Mouse (Mus musculus) left cerebral cortex, adult 9 months (tissue): ENCODE measurements around the gene Card19.
A peak's percentile ranks its signal among the peaks of the same experiment; 100 is the strongest.

Experiments used
- DNase-seq, 2 experiments: peaks; one replicate each; pipeline ENCODE4 v3.0.0; 2022; ENCODE audit warnings: low spot score in 2 of 2

Card19 gene

DNA sequence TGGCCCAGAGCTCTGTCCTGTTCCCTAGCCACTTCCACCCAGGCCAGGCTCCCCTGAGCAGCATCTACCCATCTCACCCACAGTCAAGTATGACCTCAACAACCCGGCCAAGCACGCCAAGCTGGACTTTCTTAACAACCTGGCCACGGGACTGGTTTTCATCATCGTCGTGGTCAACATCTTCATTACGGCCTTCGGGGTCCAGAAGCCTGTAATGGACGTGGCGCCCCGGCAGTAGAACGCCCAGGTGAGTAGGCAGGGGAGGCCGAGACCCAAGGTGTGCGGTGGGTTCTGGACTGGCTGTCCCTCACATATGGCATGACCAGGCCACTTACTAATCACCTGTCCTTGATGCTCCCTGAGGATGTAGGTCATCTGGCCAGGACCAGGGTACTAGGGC is 21.0 kb downstream of the Card19 start:
- DNase-seq = no peak

DNA sequence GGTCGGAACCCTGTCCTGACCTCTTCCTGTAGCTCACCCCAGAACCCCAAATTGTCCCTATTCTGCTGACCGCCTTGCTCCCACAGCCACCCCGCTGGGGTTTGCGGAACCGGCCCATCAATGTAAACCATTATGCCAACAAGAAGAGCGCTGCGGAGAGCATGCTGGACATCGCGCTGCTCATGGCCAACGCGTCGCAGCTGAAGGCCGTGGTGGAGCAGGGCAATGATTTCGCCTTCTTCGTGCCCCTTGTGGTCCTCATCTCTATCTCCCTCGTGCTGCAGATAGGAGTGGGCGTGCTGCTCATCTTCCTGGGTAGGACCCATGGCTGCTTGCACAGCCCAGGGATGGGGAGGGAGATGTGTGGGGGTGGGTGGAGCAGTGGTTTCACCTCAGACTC is 22.2 kb downstream of the Card19 start:
- DNase-seq = no peak

DNA sequence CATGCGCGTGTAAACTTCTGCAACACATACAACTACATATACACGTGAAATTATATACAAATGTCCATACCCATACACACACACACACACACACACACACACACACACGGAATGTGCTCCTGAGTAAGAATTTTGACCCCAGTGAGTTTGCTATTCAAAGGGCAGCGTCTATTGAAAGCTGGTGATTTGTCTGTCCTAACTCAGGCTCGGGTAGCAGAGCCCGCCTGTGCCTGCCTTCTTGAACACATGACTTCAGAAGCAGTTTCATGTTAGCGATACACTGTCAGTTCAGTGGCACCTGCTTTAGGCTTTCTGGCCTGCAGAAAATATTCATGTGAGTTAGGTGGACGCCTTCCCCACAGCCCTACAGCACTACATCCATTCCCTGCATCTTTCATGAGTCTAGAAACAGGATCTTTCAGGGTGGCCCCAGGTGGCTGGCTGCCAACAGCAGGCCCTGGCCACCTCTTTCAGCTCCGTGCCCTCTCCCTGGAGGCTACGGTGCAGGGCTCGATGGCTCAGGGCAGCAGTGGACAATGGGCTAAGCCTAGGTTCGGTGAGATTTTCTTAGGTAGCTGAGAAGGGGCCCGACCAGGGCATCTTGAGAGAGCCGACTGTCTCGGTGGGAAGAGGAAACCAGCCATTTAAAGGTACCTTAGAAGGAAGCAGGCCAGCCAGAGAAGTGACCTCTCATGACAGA is 23.5 kb downstream of the Card19 start:
- no peak for DNase-seq

DNA sequence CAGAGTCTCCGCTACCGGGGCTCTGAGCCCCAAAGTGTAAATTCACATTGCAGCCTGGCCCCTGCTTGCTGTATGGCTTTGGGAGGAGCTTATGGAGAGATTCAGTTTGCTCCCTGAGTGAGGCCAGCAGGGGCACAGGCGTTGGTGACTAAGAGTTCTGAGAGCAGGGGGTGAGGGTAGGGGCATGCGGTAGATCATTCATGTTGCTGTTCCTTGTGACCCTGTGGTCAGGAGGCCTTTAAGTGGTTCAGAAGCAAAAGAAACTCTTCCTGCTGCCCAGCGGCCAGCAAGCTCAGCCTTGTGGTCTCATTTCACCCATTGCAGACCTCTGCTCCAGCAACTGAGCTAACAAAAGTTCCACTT is 24.2 kb downstream of the Card19 start:
- DNase-seq = no peak

DNA sequence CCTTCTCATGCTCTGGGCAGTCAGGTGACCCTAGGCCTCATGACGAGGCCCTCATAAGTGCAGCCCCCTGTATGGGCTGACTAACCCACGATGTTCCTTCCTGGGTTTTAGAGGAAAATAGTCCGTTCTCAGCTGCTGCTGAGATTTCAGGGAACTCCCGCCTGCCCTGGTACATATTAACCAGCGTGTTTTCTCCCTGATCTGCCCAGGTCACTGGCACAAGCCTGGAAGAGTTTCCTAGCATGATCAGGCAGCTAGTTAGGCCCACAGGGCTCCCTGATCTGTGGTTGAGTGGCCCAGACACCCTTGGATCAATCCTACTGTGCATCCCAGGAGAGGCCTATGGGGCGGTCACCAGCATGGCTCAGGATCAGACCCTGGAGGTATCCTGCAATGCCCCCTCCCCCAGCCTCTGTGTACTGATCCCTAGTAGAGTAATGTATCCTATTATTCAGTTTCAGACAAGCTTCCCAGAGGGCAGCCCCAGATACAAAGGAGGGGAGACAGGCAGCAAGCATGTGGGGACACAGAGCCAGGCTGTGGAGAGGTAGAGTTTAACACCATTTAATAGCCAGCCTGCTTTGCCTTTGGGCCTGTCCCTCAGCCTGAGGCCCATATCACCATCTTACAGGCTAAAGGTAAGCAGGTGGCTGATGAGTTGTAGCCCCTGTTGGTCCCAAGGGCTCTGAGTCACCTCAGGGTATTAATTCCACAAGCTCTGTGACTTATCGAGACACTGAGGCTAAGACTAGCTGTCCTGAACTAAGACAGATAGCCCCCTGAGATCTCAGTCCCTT is 24.8 kb downstream of the Card19 start:
- DNase-seq = no peak

DNA sequence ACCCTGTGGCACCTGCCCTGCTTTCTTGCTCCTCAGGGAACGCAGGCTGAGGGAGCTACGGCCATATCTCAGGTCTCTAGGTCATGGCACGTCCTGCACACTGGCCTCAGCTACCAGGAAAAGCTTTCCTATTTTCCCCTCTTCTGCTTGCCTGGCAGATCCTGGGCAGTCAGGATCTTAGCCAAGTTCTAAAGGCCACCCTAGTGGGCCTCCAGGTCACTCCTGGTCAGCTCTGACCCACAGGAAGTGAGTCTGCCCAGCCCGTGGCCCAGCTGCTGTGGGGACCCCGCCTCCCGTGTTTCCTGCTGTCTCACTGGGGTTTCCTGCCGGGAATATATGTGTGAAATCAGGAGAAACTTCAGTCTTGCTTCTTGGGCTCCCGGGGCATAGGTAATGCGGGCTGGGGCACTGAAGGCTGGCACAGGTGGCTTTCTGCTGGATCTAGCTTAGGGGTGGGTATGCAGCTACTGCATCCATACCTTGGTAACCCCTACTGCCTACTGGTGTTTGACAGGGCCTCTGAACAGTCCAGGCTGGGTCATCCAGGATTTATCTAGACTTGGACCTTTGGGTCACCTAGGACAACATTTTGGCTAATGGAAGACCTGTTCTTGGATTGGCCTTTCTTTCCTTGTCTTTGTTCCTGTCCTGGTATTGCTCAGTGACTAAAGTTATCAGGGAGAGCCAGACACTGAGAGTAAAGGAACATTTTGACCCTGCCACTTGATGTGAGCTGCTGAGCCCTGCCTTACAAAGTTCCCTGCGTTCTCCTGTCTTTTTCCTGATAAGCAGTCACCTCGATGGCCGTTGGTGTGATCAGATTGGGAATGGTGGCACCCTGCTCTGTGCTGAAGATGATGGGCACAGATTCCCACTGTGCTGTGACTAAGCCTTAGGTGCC is 25.6 kb downstream of the Card19 start:
- no peak for DNase-seq

DNA sequence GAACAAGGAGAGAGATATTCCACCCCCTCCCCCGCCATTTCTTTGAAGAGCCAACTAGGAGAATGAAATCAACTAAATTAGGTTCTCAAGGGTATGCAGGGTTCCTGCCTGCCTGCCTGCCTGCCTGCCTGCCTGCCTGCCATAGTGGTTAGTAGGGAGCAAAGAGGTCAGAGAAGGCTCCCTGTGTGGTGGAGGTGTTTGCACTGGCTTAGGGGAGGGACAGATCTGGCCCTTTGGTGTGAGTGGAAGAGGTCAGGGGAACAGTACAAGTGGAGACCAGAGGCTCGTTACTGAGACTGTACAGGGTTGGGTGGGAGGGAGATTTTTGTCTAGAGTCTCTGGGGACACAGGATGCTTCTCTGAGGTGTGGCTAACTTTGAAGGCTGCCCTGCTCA is 26.9 kb downstream of the Card19 start:
- DNase-seq = no peak

DNA sequence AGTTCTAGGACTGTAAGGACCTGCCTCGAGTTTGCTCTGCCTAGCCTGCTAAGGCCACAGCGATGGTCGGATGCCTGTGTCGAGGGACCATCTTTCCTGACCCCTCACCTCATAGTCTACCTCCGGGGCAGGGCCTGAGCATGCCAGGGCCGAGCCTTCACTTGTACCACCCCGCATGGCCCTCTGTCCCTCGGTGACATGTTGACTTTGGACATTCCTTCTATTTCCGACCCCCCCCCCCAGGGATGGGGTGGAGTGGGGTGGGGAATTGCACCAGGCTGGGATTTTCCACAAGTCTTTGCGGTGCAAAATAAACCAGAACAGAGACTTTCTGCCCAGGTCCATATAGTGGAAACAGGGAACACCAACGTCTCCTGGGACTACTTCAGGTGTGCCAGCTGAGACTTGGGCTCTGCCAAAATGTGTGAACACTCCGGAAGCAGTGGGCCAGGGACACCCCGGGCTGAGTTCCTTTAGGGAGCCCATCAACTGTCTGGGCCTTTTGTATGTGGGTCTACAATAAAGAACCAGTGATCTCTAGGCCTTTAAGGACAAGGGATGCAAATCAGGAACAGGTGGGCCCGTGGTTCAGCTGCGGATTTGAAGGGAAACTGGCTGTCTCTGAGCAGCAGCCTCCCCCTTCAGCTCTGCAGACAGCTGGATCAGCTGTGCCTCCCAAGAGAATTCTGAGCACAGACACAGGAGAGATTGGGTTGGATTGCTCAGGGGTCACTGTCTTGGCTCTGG is 27.4 kb downstream of the Card19 start:
- DNase-seq = no peak

DNA sequence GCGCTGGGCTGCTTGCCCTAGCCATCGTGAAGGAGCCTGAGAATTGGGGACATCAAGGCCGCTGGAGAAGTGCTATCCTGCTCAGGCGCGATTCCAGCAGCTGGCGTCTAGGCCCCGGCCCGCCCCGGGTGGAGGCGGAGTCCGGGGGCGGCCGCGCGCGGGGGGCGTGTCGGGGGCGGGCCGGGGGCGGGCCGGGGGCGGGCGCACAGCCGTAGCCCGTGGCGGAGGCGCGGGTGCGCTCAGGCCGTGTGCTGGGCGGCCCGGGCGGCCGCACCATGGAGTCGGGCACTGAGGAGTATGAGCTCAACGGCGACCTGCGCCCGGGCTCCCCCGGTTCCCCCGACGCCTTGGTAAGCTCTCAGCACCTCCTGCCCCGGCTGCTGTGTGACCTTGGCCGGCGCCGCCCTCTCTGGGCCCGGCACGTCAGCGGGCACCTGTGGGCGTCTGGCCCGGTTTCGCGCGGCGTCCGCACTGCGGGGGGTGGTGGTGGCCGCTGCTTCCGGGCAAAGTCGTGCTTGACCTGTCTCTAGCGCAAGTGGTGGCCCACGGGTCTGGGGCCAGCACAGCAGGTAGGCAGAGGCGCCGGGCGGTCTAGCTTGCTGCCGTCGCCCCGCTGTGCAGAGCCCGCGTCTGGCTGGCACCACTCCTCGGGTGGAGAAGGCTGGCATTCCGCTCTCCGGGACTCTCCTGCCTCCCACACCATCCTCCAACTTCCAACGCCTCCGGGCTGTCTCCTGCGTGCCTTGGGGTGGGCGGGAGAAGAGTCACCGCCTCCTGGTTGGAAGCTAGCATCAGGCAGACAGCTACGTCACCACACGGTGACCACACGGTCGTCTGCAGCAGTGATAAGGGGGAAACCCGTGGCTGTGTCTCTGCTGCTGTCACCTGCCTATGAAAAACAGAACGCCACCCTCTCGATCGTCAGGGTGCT is 28.3 kb downstream of the Card19 start, which contains the start of gene Ninj1:
Gene Ninj1, plus strand, starts transcription at position 198 of the 931 bp plus-strand sequence.
- DNase-seq = peak; percentile 64 to 78

DNA sequence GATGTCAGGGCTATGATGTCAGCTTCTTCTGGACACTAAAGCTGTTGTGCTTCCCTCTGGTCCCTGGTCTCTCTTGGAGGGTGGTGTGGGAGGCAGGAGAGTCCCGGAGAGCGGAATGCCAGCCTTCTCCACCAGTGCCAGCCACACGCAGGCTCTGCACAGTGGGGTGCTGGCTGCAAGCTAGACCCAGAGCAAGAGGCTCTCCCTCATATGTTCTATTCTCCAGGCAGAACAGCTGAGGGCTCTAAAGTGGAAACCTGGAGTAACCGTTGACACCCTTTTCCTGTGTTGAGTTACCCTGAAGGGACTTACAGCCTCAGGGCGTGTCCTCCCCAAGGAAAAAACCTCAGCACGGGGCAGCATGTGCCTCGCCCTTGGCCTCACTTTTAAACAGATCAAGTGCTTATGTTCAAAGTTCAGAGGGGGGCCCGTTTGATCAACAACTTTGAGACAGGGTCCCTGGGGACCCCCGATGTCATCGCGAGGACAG is 29.0 kb downstream of the Card19 start:
- no peak for DNase-seq

DNA sequence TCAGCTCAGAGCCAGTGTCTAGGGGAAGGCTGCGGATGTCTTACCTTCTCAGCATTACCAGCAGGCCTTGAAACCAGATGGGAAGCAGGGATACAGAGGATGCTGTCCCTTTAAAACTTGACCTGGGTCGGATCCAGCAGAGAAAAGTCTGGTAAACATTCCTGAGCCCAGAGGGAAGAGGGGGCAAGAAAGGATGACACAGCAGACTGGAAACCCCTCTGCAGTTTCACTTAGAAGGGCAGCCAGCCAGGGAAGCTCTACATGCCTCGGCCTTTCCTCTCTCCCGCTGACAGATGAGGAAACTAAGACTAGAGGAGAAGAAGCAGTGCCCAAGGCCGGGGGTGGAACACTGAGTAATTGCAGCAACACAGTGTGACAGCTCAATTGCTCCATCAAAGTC is 32.2 kb downstream of the Card19 start:
- no peak for DNase-seq

DNA sequence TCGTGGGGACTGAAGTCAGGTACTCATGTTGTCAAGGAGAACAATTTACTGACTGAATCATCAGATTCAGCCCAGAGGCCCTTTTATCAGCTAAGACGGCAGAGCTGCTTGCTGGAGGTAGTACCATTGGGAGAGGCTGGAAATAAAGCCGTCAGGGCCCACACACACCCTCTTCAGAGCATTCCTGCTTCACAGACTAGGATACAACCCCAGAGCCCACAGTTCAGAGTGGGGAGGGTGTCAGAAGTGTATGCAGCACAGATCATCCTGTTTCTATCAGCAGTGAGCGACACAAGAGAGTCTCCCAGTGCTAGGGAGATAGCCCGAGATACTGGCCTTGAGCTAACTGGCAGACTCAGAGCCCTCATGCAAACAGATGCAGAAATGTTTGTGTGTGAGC is 32.7 kb downstream of the Card19 start:
- DNase-seq = no peak

DNA sequence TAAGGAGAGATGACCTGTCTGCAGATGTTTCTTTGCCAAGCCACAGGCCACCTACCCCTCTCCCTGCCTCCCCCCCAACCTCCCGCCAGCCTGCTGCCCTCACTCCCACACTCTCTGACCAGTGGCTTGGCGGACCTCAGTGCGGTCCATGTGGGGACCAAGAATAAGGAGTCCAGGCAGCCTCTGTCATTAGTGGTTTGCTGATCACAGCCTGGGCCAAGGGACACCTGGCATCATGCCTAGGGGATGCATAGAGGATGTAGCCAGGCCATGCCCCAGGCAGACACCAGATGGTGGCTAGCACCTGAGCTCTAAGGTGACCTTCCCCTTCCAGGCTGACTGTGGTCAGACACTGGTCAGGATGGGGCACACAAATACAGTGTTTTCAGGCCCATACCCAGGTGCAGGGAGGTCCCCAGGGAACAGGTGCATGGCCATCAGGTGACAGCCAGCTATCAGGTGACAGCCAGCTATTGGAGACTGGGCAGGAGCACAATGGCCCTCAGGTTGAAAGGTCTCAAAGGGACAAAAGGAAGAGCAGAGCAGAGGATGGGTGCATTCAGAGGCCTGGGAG is 34.3 kb downstream of the Card19 start:
- no peak for DNase-seq

DNA sequence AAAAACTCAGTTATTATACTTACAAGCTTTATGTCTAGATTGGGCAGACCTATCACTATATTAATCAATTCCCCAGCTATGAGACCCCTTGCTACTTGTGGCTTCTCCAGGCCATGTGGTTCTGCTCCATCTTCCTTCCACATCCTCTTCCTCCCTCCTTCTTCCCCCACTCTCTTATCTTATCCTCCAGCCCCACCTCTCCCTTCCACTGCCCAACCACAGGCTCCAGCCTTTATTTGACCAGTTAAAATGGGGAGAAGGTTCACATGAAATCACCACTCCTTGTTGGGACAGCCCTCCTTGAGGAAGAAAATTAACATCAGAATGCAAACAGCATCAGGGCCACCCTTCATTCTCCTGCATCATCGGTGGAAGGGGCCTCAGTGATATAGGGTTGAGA is 35.1 kb downstream of the Card19 start:
- DNase-seq = no peak

DNA sequence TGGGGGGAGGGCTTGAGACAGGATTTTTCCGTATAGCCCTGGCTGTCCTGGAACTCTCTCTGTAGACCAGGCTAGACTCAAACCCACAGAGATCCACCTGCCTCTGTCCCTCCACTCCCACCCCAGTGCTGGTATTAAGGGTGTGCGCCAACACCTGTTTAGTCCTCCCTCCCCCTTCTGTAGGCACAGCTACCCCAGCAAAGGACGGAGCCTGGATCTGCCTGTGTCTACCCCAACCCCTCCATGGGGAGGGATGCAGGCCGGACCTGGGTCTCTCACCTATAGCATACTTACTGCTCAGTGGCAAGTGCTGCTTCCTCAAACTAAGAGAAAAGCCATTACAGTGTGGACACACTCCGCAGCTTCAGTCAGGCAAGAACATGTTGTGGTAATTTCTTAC is 35.6 kb downstream of the Card19 start:
- DNase-seq = no peak

DNA sequence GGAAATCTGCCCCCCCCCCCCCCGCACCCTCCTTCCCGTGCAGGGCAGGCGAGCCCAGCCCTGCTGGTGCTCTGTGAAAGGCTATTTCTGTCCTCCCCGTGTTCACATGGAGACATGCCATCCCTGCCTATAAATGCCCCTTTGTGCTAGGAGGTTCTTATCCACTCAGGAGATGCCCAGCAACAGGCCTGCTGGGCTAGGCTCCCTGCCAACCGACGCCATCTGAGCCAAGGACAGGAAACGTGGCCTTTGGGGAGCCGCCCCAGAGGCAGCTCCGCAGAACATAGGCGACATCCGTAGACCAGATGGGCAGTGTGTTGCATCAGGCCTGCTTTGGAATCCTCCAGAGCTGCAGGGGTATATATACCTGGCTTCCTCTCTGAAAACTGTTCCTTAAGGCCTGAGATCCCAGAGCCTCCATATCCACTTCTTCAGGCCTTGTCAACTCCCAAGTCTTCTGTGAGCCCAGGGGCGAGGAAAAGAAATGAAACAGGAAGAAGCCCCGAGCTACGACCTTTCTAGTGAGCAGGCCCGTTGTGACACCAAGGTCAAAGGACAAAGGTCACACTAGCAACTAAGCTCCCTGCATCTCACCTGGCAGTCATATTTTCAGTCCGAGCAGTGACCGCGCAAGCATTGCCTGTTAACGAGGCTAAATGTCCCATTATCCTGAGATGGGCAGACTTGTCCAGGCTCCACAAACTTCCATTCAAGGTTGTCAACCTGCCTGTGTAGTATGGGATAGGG is 36.8 kb downstream of the Card19 start:
- DNase-seq = peak in 1 of 2 experiments; percentile 80

DNA sequence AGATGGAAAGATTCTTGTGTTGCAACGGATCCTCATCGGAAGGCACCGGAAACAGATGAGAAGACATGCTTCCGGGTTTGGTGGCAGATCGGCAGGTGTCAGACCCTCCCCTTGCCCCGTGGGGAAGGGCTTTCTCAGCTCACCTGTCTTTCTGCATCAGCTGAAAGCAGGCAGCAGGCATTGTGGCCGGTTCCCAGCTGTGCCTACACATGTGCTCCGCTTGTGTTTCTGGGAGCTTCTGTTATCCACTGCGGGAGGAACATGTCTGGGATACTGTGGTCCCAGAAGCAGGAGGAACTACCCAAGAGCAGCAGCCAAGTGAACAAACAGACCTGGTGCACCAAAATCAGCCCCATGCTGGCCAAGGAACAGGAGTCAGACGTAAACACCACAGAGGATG is 40.3 kb downstream of the Card19 start:
- no peak for DNase-seq

DNA sequence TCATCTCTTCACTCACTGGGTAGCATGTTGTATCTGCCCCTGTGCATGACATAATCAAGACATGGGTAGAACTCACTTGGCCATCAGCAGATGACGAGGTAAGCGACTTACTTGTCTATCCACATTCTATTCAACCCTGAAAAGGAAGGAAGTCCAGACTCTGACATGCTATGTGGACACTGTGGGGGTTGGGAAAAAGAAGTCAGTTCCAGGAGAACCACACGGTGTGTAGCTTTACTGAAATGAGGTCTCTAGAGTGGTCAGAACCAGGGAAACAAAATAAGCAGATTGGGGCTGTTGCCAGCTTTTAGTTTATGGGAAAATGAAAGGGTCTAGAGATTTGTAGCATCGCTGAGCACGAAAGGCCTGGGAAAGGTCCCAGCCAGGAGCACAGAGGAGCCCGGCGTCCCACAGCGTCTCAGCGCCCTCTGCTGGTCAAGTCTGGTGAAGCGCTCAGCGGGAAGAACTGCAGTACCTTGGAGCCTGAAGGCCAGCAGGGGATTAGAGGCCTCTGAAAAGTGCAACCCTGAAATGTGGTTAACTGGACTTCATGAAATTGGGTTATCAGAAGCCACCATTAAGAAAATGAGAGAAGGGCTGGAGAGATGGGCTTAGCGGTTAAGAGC is 42.8 kb downstream of the Card19 start:
- DNase-seq = peak in 1 of 2 experiments; percentile 90

DNA sequence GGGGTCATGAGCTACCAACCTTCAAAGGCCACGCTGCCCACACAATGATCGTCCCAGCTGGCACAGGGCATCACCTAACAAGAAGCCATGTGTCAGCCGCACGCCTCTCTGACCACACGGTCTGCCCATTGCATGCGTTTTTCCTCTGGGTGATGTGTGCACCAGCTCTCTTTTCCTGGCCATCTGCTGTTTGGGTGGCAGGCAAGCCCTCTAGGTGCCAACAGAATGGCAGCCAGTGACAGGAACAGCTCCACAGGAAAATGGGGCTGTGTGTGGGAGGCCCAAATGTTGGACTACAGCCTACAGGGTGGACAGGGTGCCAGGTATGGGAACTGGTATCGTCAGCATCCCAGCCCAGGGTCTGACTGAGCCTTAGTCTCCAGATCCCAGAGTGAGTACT is 43.5 kb downstream of the Card19 start:
- DNase-seq = peak in 1 of 2 experiments; percentile 85
